In genomic region chr7:130898373-130898772, GRCm38 (mm10) we compare ENCODE assay signal across 12 mouse cellular contexts. TPM values are rescaled to one million over a fixed set of nuclear protein-coding genes. Genes with fewer than 3 reads are reported as not detected.
DNase-seq lines count a peak whose midpoint lies in the region; ATAC-seq lines count a peak whose summit lies in the region.
"Had no signal": no experiment of that assay in that cellular context is flagged by ENCODE, and none has a peak within 500 bp of the region (broad histone marks: within the 10 kb centered on the region; RNA-seq: fewer than 3 reads in every experiment).

No protein-coding gene starts in this region.

- H3K4me2 ChIP-seq in heart, embryonic 12.5 days = no peak overlapping the region
- H3K4me2 ChIP-seq in limb, embryonic 11.5 days (ENCODE audit: low read depth, severe bottlenecking) = no peak overlapping the region
- H3K4me2 ChIP-seq in forebrain, embryonic 15.5 days (replicated peaks) = no peak overlapping the region

- peaks cover 39% of the 10 kb centered on the region for H3K36me3 ChIP-seq in heart, embryonic 12.5 days
- H3K36me3 ChIP-seq in limb, embryonic 11.5 days (ENCODE audit: control insufficient read depth, insufficient read depth, low read length) = no peaks in the 10 kb centered on the region
- 0 out of 2 replicates have a peak, but pooled peaks cover 9% of the 10 kb centered on the region for H3K36me3 ChIP-seq in limb, embryonic 10.5 days
- H3K36me3 ChIP-seq in forebrain, embryonic 15.5 days = peaks cover 8% of the 10 kb centered on the region; the same call in 1 of the 2 replicates
- H3K36me3 ChIP-seq: G1E had no signal

- H3K4me1 ChIP-seq in heart, embryonic 12.5 days (replicated peaks) = no peaks in the 10 kb centered on the region
- no peaks in the 10 kb centered on the region for H3K4me1 ChIP-seq in limb, embryonic 11.5 days (ENCODE audit: control insufficient read depth, insufficient read depth, low read length)
- no peaks in the 10 kb centered on the region for H3K4me1 ChIP-seq in limb, embryonic 10.5 days
- no peaks in the 10 kb centered on the region for H3K4me1 ChIP-seq in forebrain, embryonic 15.5 days

- no peaks in the 10 kb centered on the region for H3K9me3 ChIP-seq in heart, embryonic 12.5 days (replicated peaks)
- H3K9me3 ChIP-seq in limb, embryonic 11.5 days (ENCODE audit: control insufficient read depth, low read length) = no peaks in the 10 kb centered on the region
- H3K9me3 ChIP-seq in limb, embryonic 10.5 days (replicated peaks) = no peaks in the 10 kb centered on the region
- no peaks in the 10 kb centered on the region for H3K9me3 ChIP-seq in forebrain, embryonic 15.5 days

- H3K9ac ChIP-seq in heart, embryonic 12.5 days = no peak overlapping the region
- H3K9ac ChIP-seq in limb, embryonic 11.5 days (ENCODE audit: low read length) = no peak overlapping the region
- no peak overlapping the region for H3K9ac ChIP-seq in forebrain, embryonic 15.5 days (replicated peaks)

- peak; percentile 76 for DNase-seq in heart, adult 11 months
- DNase-seq in limb, embryonic 11.5 days (ENCODE audit: low spot score) = peak; percentile 29
- DNase-seq in limb, embryonic 10.5 days (ENCODE audit: low spot score) = no peak
- peak; percentile 19 for DNase-seq in MN1 (ENCODE audit: low spot score)
- peak; percentile 17 for DNase-seq in embryo, embryonic 9.5 days (ENCODE audit: extremely low spot score)
- no peak for DNase-seq in right cerebral cortex, adult 18-20 months
- DNase-seq: liver; right cerebral cortex, postnatal 25 days had no signal

- H3K27me3 ChIP-seq in heart, embryonic 12.5 days (replicated peaks) = no peaks in the 10 kb centered on the region
- no peaks in the 10 kb centered on the region for H3K27me3 ChIP-seq in limb, embryonic 11.5 days (ENCODE audit: control insufficient read depth, insufficient read depth, low read length)
- no peaks in the 10 kb centered on the region for H3K27me3 ChIP-seq in limb, embryonic 10.5 days (ENCODE audit: low read depth, poor library complexity, severe bottlenecking)
- no peaks in the 10 kb centered on the region for H3K27me3 ChIP-seq in forebrain, embryonic 15.5 days

- H3K4me3 ChIP-seq in heart, embryonic 12.5 days = no peak overlapping the region
- no peak overlapping the region for H3K4me3 ChIP-seq in limb, embryonic 11.5 days (ENCODE audit: low read depth, low read length)
- no peak overlapping the region for H3K4me3 ChIP-seq in limb, embryonic 10.5 days
- H3K4me3 ChIP-seq in forebrain, embryonic 15.5 days = no peak overlapping the region
- H3K4me3 ChIP-seq: erythroblast, embryonic 14.5 days had no signal

- no peak for ATAC-seq in heart, embryonic 12.5 days (ENCODE audit: insufficient number of reproducible peaks, low FRiP score)
- no peak for ATAC-seq in limb, embryonic 11.5 days (ENCODE audit: insufficient number of reproducible peaks, low FRiP score, low TSS enrichment, low read depth)
- ATAC-seq in forebrain, embryonic 15.5 days (replicated peaks) = no peak

- H3K27ac ChIP-seq in heart, embryonic 12.5 days (ENCODE audit: poor library complexity, severe bottlenecking) = no peak overlapping the region
- no peak overlapping the region for H3K27ac ChIP-seq in limb, embryonic 11.5 days (replicated peaks; ENCODE audit: low read depth, low read length)
- H3K27ac ChIP-seq in limb, embryonic 10.5 days = no peak overlapping the region
- H3K27ac ChIP-seq in forebrain, embryonic 15.5 days (replicated peaks) = no peak overlapping the region

- 82% methylated on average over 4 of the region's 4 CpGs for WGBS in heart, embryonic 12.5 days
- WGBS in limb, embryonic 11.5 days = 88% methylated on average over 4 of the region's 4 CpGs
- WGBS in limb, embryonic 10.5 days = 89% methylated on average over 4 of the region's 4 CpGs
- 82% methylated on average over 4 of the region's 4 CpGs for WGBS in forebrain, embryonic 15.5 days

RNA-seq across cellular contexts. Expression of gene Plekha1, which starts 32.8 kb away (rescaled TPM):
- polyA plus RNA-seq in heart, embryonic 12.5 days (2016; fragmentation: Nextera tagmentation; extraction: Ambion mirVana) = 54.6 and 56.2 TPM in 2 replicates
- polyA plus RNA-seq in limb, embryonic 11.5 days (2014; fragmentation: Nextera tagmentation; extraction: Ambion mirVana) = 21.3 and 24.7 TPM in 2 replicates
- 27.5 and 31.3 TPM in 2 replicates for polyA plus RNA-seq in limb, embryonic 10.5 days (2016; fragmentation: Nextera tagmentation; extraction: Ambion mirVana)
- 50.0 and 53.2 TPM in 2 replicates for polyA plus RNA-seq in forebrain, embryonic 15.5 days (2015; fragmentation: Nextera tagmentation; extraction: Ambion mirVana)
- polyA plus RNA-seq: erythroblast, embryonic 14.5 days; G1E had no signal

RNA-seq across cellular contexts. Expression of gene Htra1, which starts 37.5 kb away (rescaled TPM):
- 72.8 and 75.2 TPM in 2 replicates for polyA plus RNA-seq in heart, embryonic 12.5 days (2016; fragmentation: Nextera tagmentation; extraction: Ambion mirVana)
- 6.5 and 8.3 TPM in 2 replicates for polyA plus RNA-seq in limb, embryonic 11.5 days (2014; fragmentation: Nextera tagmentation; extraction: Ambion mirVana)
- polyA plus RNA-seq in limb, embryonic 10.5 days (2016; fragmentation: Nextera tagmentation; extraction: Ambion mirVana) = 3.0 and 5.1 TPM in 2 replicates
- 23.6 and 23.8 TPM in 2 replicates for polyA plus RNA-seq in forebrain, embryonic 15.5 days (2015; fragmentation: Nextera tagmentation; extraction: Ambion mirVana)
- polyA plus RNA-seq: erythroblast, embryonic 14.5 days; G1E had no signal

Comparison
In these comparisons a context has a peak if more than half of its experiments do, and no peak if none do; other contexts are left out.
1. DNase-seq: peak in heart, adult 11 months (single experiment), limb, embryonic 11.5 days (single experiment), MN1 (single experiment) and embryo, embryonic 9.5 days (single experiment); none in limb, embryonic 10.5 days (single experiment) and right cerebral cortex, adult 18-20 months (single experiment).